Mouse (Mus musculus): ENCODE data around the gene Ccdc181. TPM values are rescaled to one million over a fixed set of nuclear protein-coding genes. Genes with fewer than 3 reads are reported as not detected.

Ccdc181 gene
- polyA plus RNA-seq, 1 experiment = not detected

DNA sequence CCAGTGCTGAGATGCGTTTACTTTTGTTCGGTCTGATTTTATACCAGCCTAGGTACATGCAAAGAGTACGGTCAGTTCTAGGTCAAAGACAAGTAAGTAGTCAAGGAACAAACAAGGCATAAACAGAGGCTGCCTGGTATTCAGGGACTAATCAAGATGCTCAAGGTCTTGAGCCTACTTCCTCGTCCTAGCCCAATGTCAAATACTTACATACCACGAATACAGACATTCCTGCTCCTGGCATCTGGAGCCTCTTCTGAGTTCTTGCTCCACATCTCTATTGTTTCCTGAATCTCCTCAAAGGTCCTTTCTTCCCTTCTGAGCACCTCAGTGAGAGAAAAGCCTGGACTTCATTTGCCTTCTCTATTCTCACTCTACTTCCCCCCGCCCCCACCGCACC lies 4.4 kb upstream of the Ccdc181 start:
- 91% methylated on average over 7 of the region's 7 CpGs for WGBS
- H3K4me3 ChIP-seq (ENCODE audit: insufficient read depth, low read depth, low read length) = no peak overlapping the region
- peaks cover 4% of the 10 kb centered on the region; the same call in 1 of the 2 replicates for H3K4me1 ChIP-seq (ENCODE audit: control insufficient read depth, insufficient read depth, low read length)
- TF ChIP-seq CTCF (IDR thresholded peaks at IDR 0.05; ENCODE audit: insufficient read depth, low read depth, low read length) (no peak), POLR2A (IDR thresholded peaks at IDR 0.05; ENCODE audit: insufficient read depth, low read depth, low read length) (no peak)
- H3K27ac ChIP-seq (ENCODE audit: insufficient read depth, low read depth, low read length) = no peak overlapping the region

DNA sequence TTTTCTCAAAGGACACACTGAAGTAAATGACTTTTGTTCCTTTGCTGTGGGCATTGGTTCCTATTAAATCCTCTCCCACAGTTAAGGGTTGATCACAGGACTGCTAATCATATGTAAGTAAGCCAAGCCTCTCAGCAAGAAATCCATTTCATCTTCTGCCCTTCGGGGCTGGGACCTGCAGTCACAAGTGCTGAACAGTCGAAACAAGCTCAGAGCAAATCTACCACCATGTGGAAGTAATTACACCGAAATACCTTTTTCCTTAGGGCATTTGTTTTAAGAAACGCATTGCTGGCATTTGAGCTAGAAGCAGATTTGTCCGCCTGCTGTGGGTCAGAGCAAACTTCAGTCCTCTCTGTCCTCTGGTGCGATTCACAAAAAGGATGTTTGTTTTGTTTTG lies 1.7 kb upstream of the Ccdc181 start:
- Histone ChIP-seq H3K27ac (ENCODE audit: insufficient read depth, low read depth, low read length) (no peak overlapping the region), H3K4me1 (ENCODE audit: control insufficient read depth, insufficient read depth, low read length) (no peaks in the 10 kb centered on the region), H3K4me3 (ENCODE audit: insufficient read depth, low read depth, low read length) (no peak overlapping the region)
- 79% methylated on average over 6 of the region's 6 CpGs for WGBS
- no peak for TF ChIP-seq CTCF (IDR thresholded peaks at IDR 0.05; ENCODE audit: insufficient read depth, low read depth, low read length)
- no peak for TF ChIP-seq POLR2A (IDR thresholded peaks at IDR 0.05; ENCODE audit: insufficient read depth, low read depth, low read length)

DNA sequence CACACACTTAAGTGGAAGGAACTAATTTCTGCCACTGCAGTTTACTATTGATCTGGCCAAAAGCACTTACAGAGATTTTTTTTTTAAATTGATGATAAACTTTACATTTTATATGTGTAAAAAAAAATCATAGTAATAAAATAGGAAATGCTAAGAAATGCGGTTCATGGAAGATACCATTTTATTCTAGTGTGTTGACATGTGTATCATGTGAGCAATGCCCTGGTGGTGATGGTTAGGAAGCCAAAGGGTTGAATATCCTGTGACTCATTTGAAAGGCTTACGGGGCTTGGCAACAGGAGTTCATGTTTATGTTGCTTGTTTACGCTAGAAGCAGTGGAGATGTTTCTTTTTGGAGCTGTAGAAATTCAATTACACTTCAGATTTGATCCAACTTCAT lies 1.2 kb downstream of the Ccdc181 start:
- H3K4me3 ChIP-seq (ENCODE audit: insufficient read depth, low read depth, low read length) = no peak overlapping the region
- no peak overlapping the region for H3K27ac ChIP-seq (ENCODE audit: insufficient read depth, low read depth, low read length)
- 64% methylated on average over 3 of the region's 3 CpGs for WGBS
- no peaks in the 10 kb centered on the region for H3K4me1 ChIP-seq (ENCODE audit: control insufficient read depth, insufficient read depth, low read length)
- TF ChIP-seq CTCF (IDR thresholded peaks at IDR 0.05; ENCODE audit: insufficient read depth, low read depth, low read length) (no peak), POLR2A (IDR thresholded peaks at IDR 0.05; ENCODE audit: insufficient read depth, low read depth, low read length) (no peak)

DNA sequence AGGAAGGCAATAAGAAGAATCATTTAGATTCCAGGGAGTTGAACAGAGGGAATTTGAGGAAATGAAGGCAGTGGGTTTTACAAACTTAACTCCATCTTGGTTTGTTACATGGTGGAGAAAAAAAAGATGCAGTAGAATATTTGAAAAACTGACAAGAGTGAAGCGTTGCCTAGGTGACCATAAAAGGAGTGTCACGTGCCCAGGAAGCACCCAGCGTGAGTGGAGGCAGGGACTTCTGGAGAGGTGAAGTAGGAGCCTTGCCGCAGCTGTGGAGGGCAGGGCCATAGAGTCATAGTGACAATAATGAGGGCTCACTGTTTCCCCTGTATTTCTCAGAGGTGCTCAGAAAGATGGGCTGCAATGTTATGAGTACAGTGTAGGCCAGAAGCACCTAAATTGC lies 3.9 kb downstream of the Ccdc181 start:
- 79% methylated on average over 4 of the region's 4 CpGs for WGBS
- H3K27ac ChIP-seq (ENCODE audit: insufficient read depth, low read depth, low read length) = no peak overlapping the region
- TF ChIP-seq CTCF (IDR thresholded peaks at IDR 0.05; ENCODE audit: insufficient read depth, low read depth, low read length) (no peak), POLR2A (IDR thresholded peaks at IDR 0.05; ENCODE audit: insufficient read depth, low read depth, low read length) (no peak)
- no peaks in the 10 kb centered on the region for H3K4me1 ChIP-seq (ENCODE audit: control insufficient read depth, insufficient read depth, low read length)
- no peak overlapping the region for H3K4me3 ChIP-seq (ENCODE audit: insufficient read depth, low read depth, low read length)

DNA sequence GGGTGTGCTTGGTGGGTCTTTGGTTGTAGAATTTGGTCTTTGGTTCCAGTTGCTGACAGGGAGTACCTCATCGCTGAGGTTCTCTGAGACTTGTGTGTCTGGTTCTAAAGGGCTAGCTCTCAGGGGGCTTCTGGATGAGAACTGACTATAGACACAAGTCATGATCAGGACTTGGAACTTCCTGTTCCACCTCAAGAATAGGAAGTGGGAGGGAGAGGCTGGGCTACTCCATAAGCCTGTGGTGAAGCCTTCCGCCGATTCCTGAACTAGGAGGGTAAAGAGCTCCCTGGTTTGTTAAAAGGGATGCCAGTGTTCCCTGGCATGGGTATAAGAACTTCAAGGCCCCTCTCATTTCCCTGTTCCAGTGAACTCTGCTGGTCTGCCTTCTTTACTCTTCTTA lies 8.6 kb downstream of the Ccdc181 start:
- H3K27ac ChIP-seq (ENCODE audit: insufficient read depth, low read depth, low read length) = no peak overlapping the region
- 91% methylated on average over 3 of the region's 3 CpGs for WGBS
- no peak overlapping the region for H3K4me3 ChIP-seq (ENCODE audit: insufficient read depth, low read depth, low read length)
- TF ChIP-seq CTCF (IDR thresholded peaks at IDR 0.05; ENCODE audit: insufficient read depth, low read depth, low read length) (no peak), POLR2A (IDR thresholded peaks at IDR 0.05; ENCODE audit: insufficient read depth, low read depth, low read length) (no peak)
- no peaks in the 10 kb centered on the region for H3K4me1 ChIP-seq (ENCODE audit: control insufficient read depth, insufficient read depth, low read length)

DNA sequence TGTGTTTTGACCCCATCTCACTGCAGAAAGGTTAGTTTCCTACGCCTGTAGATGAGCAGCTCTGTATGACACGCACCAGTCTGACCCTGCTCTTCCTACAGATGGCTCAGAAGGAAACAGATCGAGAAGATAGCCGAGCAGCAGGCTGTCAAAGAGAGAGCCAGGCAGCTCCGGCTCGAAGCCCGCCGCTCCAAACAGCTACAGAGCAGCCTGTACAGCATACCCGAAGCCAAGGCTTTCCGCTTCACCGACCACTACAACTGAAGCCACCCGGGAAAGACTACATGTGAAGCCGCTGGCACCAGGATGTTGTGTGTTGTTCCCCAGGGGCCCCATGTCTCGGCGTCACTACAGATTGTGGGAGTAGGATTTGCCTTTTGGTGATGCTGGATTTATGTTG lies 12.0 kb downstream of the Ccdc181 start:
- WGBS = 46% methylated on average over 15 of the region's 15 CpGs
- no peak for TF ChIP-seq CTCF (IDR thresholded peaks at IDR 0.05; ENCODE audit: insufficient read depth, low read depth, low read length)
- no peak for TF ChIP-seq POLR2A (IDR thresholded peaks at IDR 0.05; ENCODE audit: insufficient read depth, low read depth, low read length)
- Histone ChIP-seq H3K4me3 (ENCODE audit: insufficient read depth, low read depth, low read length) (no peak overlapping the region), H3K27ac (ENCODE audit: insufficient read depth, low read depth, low read length) (no peak overlapping the region), H3K4me1 (ENCODE audit: control insufficient read depth, insufficient read depth, low read length) (no peaks in the 10 kb centered on the region)

DNA sequence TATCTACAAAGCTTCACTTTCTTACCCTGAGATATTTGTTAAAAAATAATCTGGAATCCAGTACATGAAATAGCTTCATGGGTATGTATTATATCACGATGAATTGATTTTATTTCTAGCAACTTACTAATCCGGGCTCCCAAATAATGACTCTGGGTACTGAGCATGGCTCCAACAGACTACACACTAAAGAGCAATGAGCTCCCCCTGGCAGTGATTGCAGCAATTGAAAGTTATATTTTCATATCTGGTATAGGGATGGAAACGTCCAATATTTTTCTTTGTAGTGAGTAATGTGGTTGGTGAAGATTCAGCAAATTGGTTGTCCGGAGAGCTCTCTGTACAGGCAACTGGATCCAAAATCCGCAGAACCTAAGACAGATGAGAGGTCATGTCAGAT lies 16.7 kb downstream of the Ccdc181 start:
- 84% methylated on average over 5 of the region's 5 CpGs for WGBS
- Histone ChIP-seq H3K4me1 (ENCODE audit: control insufficient read depth, insufficient read depth, low read length) (no peaks in the 10 kb centered on the region), H3K4me3 (ENCODE audit: insufficient read depth, low read depth, low read length) (no peak overlapping the region), H3K27ac (ENCODE audit: insufficient read depth, low read depth, low read length) (no peak overlapping the region)
- TF ChIP-seq CTCF (IDR thresholded peaks at IDR 0.05; ENCODE audit: insufficient read depth, low read depth, low read length) (no peak), POLR2A (IDR thresholded peaks at IDR 0.05; ENCODE audit: insufficient read depth, low read depth, low read length) (no peak)

DNA sequence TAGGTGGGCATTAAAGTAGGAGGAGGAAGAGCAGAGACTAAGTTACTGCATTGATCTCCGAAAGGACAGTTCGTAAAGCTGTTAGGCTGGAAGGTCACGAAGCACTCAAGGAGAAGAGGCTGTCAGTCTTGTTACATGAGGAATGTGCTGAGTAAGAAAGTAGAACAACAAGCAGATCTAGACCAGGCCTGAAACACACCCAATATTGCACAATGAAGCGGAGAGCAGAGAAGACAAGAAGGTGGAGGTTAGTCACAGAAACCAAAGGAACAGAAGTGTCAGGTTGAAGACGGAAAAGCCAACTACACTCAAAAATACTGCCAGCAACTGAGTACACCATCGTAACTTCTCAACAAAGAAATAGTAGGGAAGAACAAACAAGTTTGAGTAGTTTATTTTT lies 18.7 kb downstream of the Ccdc181 start:
- TF ChIP-seq CTCF (IDR thresholded peaks at IDR 0.05; ENCODE audit: insufficient read depth, low read depth, low read length) (no peak), POLR2A (IDR thresholded peaks at IDR 0.05; ENCODE audit: insufficient read depth, low read depth, low read length) (no peak)
- WGBS = 95% methylated on average over 6 of the region's 6 CpGs
- Histone ChIP-seq H3K27ac (ENCODE audit: insufficient read depth, low read depth, low read length) (no peak overlapping the region), H3K4me3 (ENCODE audit: insufficient read depth, low read depth, low read length) (no peak overlapping the region), H3K4me1 (ENCODE audit: control insufficient read depth, insufficient read depth, low read length) (no peaks in the 10 kb centered on the region)

DNA sequence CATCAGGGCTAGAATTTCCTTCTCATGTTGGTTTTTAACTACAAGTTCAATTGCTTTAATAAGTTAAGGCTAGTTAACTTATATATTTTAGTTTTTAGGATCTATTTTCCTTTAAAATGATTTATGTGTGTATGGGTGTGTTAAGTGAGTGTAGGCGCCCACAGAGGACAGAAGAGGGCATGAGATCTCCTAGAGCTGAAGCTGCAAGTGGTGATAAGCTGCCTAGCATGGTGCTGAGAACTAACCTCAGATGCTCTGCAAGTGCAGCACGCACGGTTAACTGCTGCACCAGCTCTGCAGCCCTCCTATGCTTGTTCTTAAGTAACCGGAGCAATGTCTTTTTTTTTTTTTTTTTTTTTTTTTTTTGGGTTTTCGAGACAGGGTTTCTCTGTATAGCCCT lies 21.1 kb downstream of the Ccdc181 start:
- Histone ChIP-seq H3K27ac (ENCODE audit: insufficient read depth, low read depth, low read length) (no peak overlapping the region), H3K4me1 (ENCODE audit: control insufficient read depth, insufficient read depth, low read length) (no peaks in the 10 kb centered on the region), H3K4me3 (ENCODE audit: insufficient read depth, low read depth, low read length) (no peak overlapping the region)
- 91% methylated on average over 4 of the region's 5 CpGs for WGBS
- no peak for TF ChIP-seq POLR2A (IDR thresholded peaks at IDR 0.05; ENCODE audit: insufficient read depth, low read depth, low read length)
- TF ChIP-seq CTCF (IDR thresholded peaks at IDR 0.05; ENCODE audit: insufficient read depth, low read depth, low read length) = no peak

DNA sequence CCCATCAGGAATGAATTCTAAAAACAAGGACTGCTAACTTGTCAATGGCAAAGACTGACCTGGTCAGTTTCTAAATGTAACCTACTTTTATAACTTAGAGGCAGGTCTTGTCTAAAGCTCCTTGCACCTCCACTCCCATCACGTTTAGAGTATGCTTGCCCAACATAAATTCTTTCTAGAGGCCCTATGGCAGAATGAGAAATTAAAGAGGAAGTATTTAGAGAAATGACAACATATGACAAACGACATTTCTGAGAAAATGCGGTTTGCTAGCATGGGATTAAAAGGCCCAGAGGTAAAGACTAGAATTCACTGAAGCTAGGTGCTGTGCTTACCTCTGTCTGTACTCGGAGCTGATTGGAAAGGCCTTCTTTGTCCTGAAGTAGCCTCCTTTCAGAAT lies 26.6 kb downstream of the Ccdc181 start:
- peaks cover 5% of the 10 kb centered on the region; the same call in 1 of the 2 replicates for H3K4me1 ChIP-seq (ENCODE audit: control insufficient read depth, insufficient read depth, low read length)
- no peak overlapping the region for H3K27ac ChIP-seq (ENCODE audit: insufficient read depth, low read depth, low read length)
- H3K4me3 ChIP-seq (ENCODE audit: insufficient read depth, low read depth, low read length) = no peak overlapping the region
- TF ChIP-seq POLR2A (IDR thresholded peaks at IDR 0.05; ENCODE audit: insufficient read depth, low read depth, low read length) (no peak), CTCF (IDR thresholded peaks at IDR 0.05; ENCODE audit: insufficient read depth, low read depth, low read length) (no peak)
- WGBS = 94% methylated on average over 4 of the region's 4 CpGs
